Mouse (Mus musculus): ENCODE measurements around the gene Vmn2r18. TPM values are rescaled to one million over a fixed set of nuclear protein-coding genes. Genes with fewer than 3 reads are reported as not detected.

The Vmn2r18 gene
- total and polyA plus RNA-seq, 3 experiments, result not detected

GRCm38 (mm10) chr5:151642102-151642501 lies 36.3 kb upstream of the Vmn2r18 start:
- Histone ChIP-seq H3K36me3 (replicated peaks in 1 of 2; ENCODE audit: control insufficient read depth in 1 of 2, insufficient read depth in 1 of 2, low read length in 1 of 2) (peaks cover 43 to 66% of the 10 kb centered on the region in 2 experiments), H3K4me3 (replicated peaks in 1 of 3; ENCODE audit: low read depth in 2 of 3, low read length in 2 of 3, poor library complexity in 1 of 3) (no peak overlapping the region), H3K4me2 (ENCODE audit: insufficient read depth, low read depth, poor library complexity, severe bottlenecking) (no peak overlapping the region), H3K9ac (ENCODE audit: insufficient read depth, low read depth) (no peak overlapping the region), H3K27me3 (replicated peaks) (no peaks in the 10 kb centered on the region), H3K79me2 (replicated peaks; ENCODE audit: control insufficient read depth, extremely low read depth, insufficient read depth, poor library complexity, severe bottlenecking) (no peaks in the 10 kb centered on the region), H3K9me3 (replicated peaks; ENCODE audit: low read length) (no peaks in the 10 kb centered on the region), H3K27ac (ENCODE audit: insufficient read depth, low read depth) (no peak overlapping the region), H3K4me1 (ENCODE audit: control insufficient read depth in 1 of 2, insufficient read depth in 2 of 2) (peaks cover 0 to 7% of the 10 kb centered on the region in 2 experiments; a peak in 1 of 4 replicates)
- TF ChIP-seq ZC3H11A (IDR thresholded peaks at IDR 0.05; ENCODE audit: low read depth, low read length) (no peak), E2F4 (IDR thresholded peaks at IDR 0.05; ENCODE audit: insufficient replicate concordance, low read depth, low read length) (no peak), PAX5 (IDR thresholded peaks at IDR 0.05; ENCODE audit: low read length) (no peak), IRF4 (IDR thresholded peaks at IDR 0.05; ENCODE audit: low read depth, low read length) (no peak), ETS1 (conservative IDR thresholded peaks at IDR 0.05; ENCODE audit: low read depth, low read length) (no peak), POLR2AphosphoS2 (IDR thresholded peaks at IDR 0.05; ENCODE audit: low read depth, low read length) (no peak), SMC3 (IDR thresholded peaks at IDR 0.05; ENCODE audit: low read depth, low read length) (no peak), SIN3A (IDR thresholded peaks at IDR 0.05; ENCODE audit: low read length) (no peak)
- in situ Hi-C loops (cut with MboI; ENCODE audit: low pct_ligation_motif_present, low pct_unique_long_range_greater_than_20kb, low sequenced_read_pairs), result no loop called here
- DNase-seq (ENCODE audit: extremely low read depth), result no peak
- dilution Hi-C loops (cut with MboI; ENCODE audit: extremely low pct_ligation_motif_present, extremely low pct_unique_long_range_greater_than_20kb, low sequenced_read_pairs), result no loop called here

- Histone ChIP-seq H3K9me3 (replicated peaks; ENCODE audit: low read length) (no peaks in the 10 kb centered on the region), H3K4me3 (replicated peaks in 1 of 3; ENCODE audit: low read depth in 2 of 3, low read length in 2 of 3, poor library complexity in 1 of 3) (no peak overlapping the region), H3K27ac (ENCODE audit: insufficient read depth, low read depth) (no peak overlapping the region), H3K79me2 (replicated peaks; ENCODE audit: control insufficient read depth, extremely low read depth, insufficient read depth, poor library complexity, severe bottlenecking) (no peaks in the 10 kb centered on the region), H3K4me1 (ENCODE audit: control insufficient read depth in 1 of 2, insufficient read depth in 2 of 2) (no peaks in the 10 kb centered on the region), H3K4me2 (ENCODE audit: insufficient read depth, low read depth, poor library complexity, severe bottlenecking) (no peak overlapping the region), H3K36me3 (replicated peaks in 1 of 2; ENCODE audit: control insufficient read depth in 1 of 2, insufficient read depth in 1 of 2, low read length in 1 of 2) (no peaks in the 10 kb centered on the region), H3K9ac (ENCODE audit: insufficient read depth, low read depth) (no peak overlapping the region), H3K27me3 (replicated peaks) (peaks cover 2% of the 10 kb centered on the region)
- dilution Hi-C loops (cut with MboI; ENCODE audit: extremely low pct_ligation_motif_present, extremely low pct_unique_long_range_greater_than_20kb, low sequenced_read_pairs) (no loop called here), in situ Hi-C loops (cut with MboI; ENCODE audit: low pct_ligation_motif_present, low pct_unique_long_range_greater_than_20kb, low sequenced_read_pairs) (no loop called here)
- TF ChIP-seq MXI1 (IDR thresholded peaks at IDR 0.05; ENCODE audit: low read depth, low read length), result no peak
- TF ChIP-seq USF1 (IDR thresholded peaks at IDR 0.05; ENCODE audit: low read depth, low read length), result no peak
- DNase-seq (ENCODE audit: extremely low read depth), result no peak
Observed at GRCm38 (mm10) chr5:151601696-151602095, 4.1 kb downstream of the Vmn2r18 start.

Other genes starting within 250 kb of the Vmn2r18 start
- gene Gm42906, start 177.9 kb downstream of the Vmn2r18 start, total RNA-seq (2012; rRNA removed), result not detected in 2 replicates
- not detected in 2 replicates for gene Gm42906, start 177.9 kb downstream of the Vmn2r18 start, total RNA-seq (2014; rRNA removed)
- gene Gm42906, start 177.9 kb downstream of the Vmn2r18 start, polyA plus RNA-seq (2012; ENCODE audit: insufficient read length, low read depth), result not detected in 2 replicates
- gene Rfc3, start 45.2 kb upstream of the Vmn2r18 start, total RNA-seq (2012; rRNA removed), result 53.3 and 74.5 TPM in 2 replicates
- 87.9 and 95.7 TPM in 2 replicates for gene Rfc3, start 45.2 kb upstream of the Vmn2r18 start, total RNA-seq (2014; rRNA removed)
- 66.9 and 81.2 TPM in 2 replicates for gene Rfc3, start 45.2 kb upstream of the Vmn2r18 start, polyA plus RNA-seq (2012; ENCODE audit: insufficient read length, low read depth)

All from CH12.LX (cell line).